Mouse (Mus musculus) midbrain, embryonic 16.5 days (tissue): ENCODE results near the gene Vamp2. TPM values are rescaled to one million over a fixed set of nuclear protein-coding genes. Genes with fewer than 3 reads are reported as not detected.

Experiments used
- ATAC-seq: fragments of 200-750 bp; cut with Nextera tagmentation; 2 replicates; pipeline ENCODE4 v1.8.0; 2017; ENCODE audit warnings: moderate TSS enrichment
- H3K27ac ChIP-seq: fragments of 300-500 bp; sonication (generic); 2 replicates; pipeline ENCODE4 v1.5.1; 2014; ENCODE audit warnings: mild to moderate bottlenecking, low read length, mixed read lengths
- H3K27me3 ChIP-seq: fragments of 300-500 bp; sonication (generic); 2 replicates; pipeline ENCODE4 v1.6.1; 2014; ENCODE audit warnings: low read depth, low read length, mixed read lengths; ENCODE audit not compliant: control insufficient read depth, insufficient read depth
- H3K36me3 ChIP-seq: fragments of 300-500 bp; sonication (generic); 2 replicates; pipeline ENCODE4 v1.6.1; 2014; ENCODE audit warnings: mild to moderate bottlenecking, low read length, moderate library complexity, mixed read lengths; ENCODE audit not compliant: control insufficient read depth, insufficient read depth
- H3K4me1 ChIP-seq: fragments of 300-500 bp; sonication (generic); 2 replicates; pipeline ENCODE4 v1.6.1; 2014; ENCODE audit warnings: mild to moderate bottlenecking, low read length, mixed read lengths; ENCODE audit not compliant: control insufficient read depth, insufficient read depth
- H3K4me2 ChIP-seq: fragments of 300-500 bp; sonication (generic); 2 replicates; pipeline ENCODE4 v1.6.1; 2014; ENCODE audit warnings: mild to moderate bottlenecking, low read length, mixed read lengths
- H3K4me3 ChIP-seq: fragments of 300-500 bp; sonication (generic); 2 replicates; pipeline ENCODE4 v1.5.1; 2014; ENCODE audit warnings: low read depth, mild to moderate bottlenecking, low read length, moderate library complexity, mixed read lengths
- H3K9ac ChIP-seq: fragments of 300-500 bp; sonication (generic); 2 replicates; pipeline ENCODE4 v1.6.1; 2014; ENCODE audit warnings: low read depth, low read length, mixed read lengths
- H3K9me3 ChIP-seq: fragments of 300-500 bp; sonication (generic); replicated peaks from 2 replicates; pipeline ENCODE4 v1.6.1; 2014; ENCODE audit warnings: mild to moderate bottlenecking, low read length, mixed read lengths; ENCODE audit not compliant: control insufficient read depth, poor library complexity, severe bottlenecking
- WGBS: fragments of 180-500 bp; shearing (Covaris S2); extraction: QIAGEN DNeasy Blood & Tissue Kit; methylation state at CpG from one replicate; pipeline ENCODE4 v1.1.7; 2014; 5-methylcytosine and 5-hydroxymethylcytosine counted together
- polyA plus RNA-seq: library from polyadenylated mRNA; unstranded; fragments of >200 nt; fragmentation: Nextera tagmentation; extraction: Ambion mirVana; gene quantifications from 2 replicates; pipeline ENCODE4 v1.2.1, GENCODE M21; 2015

Vamp2 gene
- polyA plus RNA-seq, 1 experiment from 2014 or later = 438 TPM

GRCm38 (mm10) chr11:69120221-69121000 lies 32.1 kb downstream of the Vamp2 start, which contains the start of gene Hes7:
Gene Hes7, plus strand, starts transcription at chr11:69120404.
- H3K9ac ChIP-seq = peak within 1 kb of the TSS; percentile 74
- peak within 1 kb of the TSS; percentile 79 for H3K4me3 ChIP-seq
- peaks cover 28% of the 10 kb centered on the region for H3K4me1 ChIP-seq
- no peaks in the 10 kb centered on the region for H3K9me3 ChIP-seq
- WGBS = 1% methylated on average over 27 of the region's 27 CpGs
- H3K4me2 ChIP-seq = peak within 1 kb of the TSS; percentile 95
- H3K36me3 ChIP-seq = no peaks in the 10 kb centered on the region
- H3K27ac ChIP-seq = no peak within 1 kb of the TSS
- ATAC-seq = no peak
- H3K27me3 ChIP-seq = peaks cover 4% of the 10 kb centered on the region; the same call in 1 of the 2 replicates

GRCm38 (mm10) chr11:69121001-69121740 lies 32.9 kb downstream of the Vamp2 start:
- peaks cover 4% of the 10 kb centered on the region; the same call in 1 of the 2 replicates for H3K27me3 ChIP-seq
- 1% methylated on average over 33 of the region's 33 CpGs for WGBS
- no peaks in the 10 kb centered on the region for H3K9me3 ChIP-seq
- H3K27ac ChIP-seq = no peak overlapping the region
- H3K9ac ChIP-seq = peak overlapping the region; percentile 74
- no peak for ATAC-seq
- peak overlapping the region; percentile 90 for H3K4me2 ChIP-seq
- peak overlapping the region; percentile 79 for H3K4me3 ChIP-seq
- no peaks in the 10 kb centered on the region for H3K36me3 ChIP-seq
- peaks cover 30% of the 10 kb centered on the region for H3K4me1 ChIP-seq

GRCm38 (mm10) chr11:69121741-69122335 lies 33.5 kb downstream of the Vamp2 start:
- under 1% methylated on average over 29 of the region's 32 CpGs for WGBS
- Histone ChIP-seq H3K27ac (peak overlapping the region; percentile 81; the same call in 1 of the 2 replicates), H3K4me1 (peaks cover 35% of the 10 kb centered on the region), H3K9ac (peak overlapping the region; percentile 74), H3K36me3 (no peaks in the 10 kb centered on the region), H3K4me3 (peak overlapping the region; percentile 79), H3K9me3 (no peaks in the 10 kb centered on the region), H3K27me3 (peaks cover 4% of the 10 kb centered on the region; the same call in 1 of the 2 replicates), H3K4me2 (peak overlapping the region; percentile 90)
- ATAC-seq = no peak

DNA sequence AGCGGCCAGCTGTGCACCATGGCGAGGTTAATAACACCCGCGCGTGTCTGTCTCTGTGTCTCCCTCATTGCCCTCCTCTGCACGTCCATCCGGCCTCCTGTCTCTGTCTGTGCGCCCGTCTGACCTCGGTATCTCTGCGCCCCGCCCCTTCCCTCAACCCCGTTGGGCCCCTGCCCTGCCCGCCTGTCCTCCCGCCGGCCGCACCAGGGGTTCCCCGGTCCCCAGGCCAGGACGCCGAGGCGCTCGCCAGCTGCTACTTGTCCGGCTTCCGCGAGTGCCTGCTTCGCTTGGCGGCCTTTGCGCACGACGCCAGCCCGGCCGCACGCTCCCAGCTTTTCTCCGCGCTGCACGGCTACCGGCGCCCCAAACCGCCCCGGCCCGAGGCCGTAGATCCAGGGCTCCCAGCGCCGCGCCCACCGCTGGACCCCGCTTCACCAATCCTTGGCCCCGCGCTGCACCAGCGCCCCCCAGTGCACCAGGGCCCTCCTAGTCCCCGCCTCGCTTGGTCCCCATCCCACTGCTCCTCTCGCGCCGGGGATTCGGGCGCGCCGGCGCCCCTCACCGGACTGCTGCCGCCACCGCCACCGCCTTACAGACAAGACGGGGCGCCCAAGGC lies 34.2 kb downstream of the Vamp2 start, which contains the start of gene 9130213A22Rik:
Gene 9130213A22Rik (minus strand): TSS at position 254 of the 616 bp plus-strand sequence.
- peaks cover 4% of the 10 kb centered on the region for H3K27me3 ChIP-seq
- peak within 1 kb of the TSS; percentile 79 for H3K4me3 ChIP-seq
- peak within 1 kb of the TSS; percentile 90 for H3K4me2 ChIP-seq
- ATAC-seq = peak; percentile 60
- H3K27ac ChIP-seq = peak within 1 kb of the TSS; percentile 81
- H3K9ac ChIP-seq = peak within 1 kb of the TSS; percentile 74
- peaks cover 31% of the 10 kb centered on the region for H3K4me1 ChIP-seq
- under 1% methylated on average over 61 of the region's 66 CpGs for WGBS
- no peaks in the 10 kb centered on the region for H3K9me3 ChIP-seq
- H3K36me3 ChIP-seq = no peaks in the 10 kb centered on the region

- WGBS = under 1% methylated on average over 29 of the region's 29 CpGs
- Histone ChIP-seq H3K27me3 (peaks cover 4% of the 10 kb centered on the region), H3K4me3 (peak overlapping the region; percentile 79), H3K27ac (peak overlapping the region; percentile 81), H3K9me3 (no peaks in the 10 kb centered on the region), H3K9ac (peak overlapping the region; percentile 74), H3K4me1 (peaks cover 31% of the 10 kb centered on the region), H3K36me3 (no peaks in the 10 kb centered on the region), H3K4me2 (peak overlapping the region; percentile 90)
- ATAC-seq = peak; percentile 12
These were observed 34.9 kb downstream of the Vamp2 start for GRCm38 (mm10) chr11:69123056-69123692.

GRCm38 (mm10) chr11:69123693-69124497 lies 35.6 kb downstream of the Vamp2 start:
- H3K27me3 ChIP-seq = peaks cover 4% of the 10 kb centered on the region
- peaks cover 27% of the 10 kb centered on the region for H3K4me1 ChIP-seq
- H3K9me3 ChIP-seq = no peaks in the 10 kb centered on the region
- peak; percentile 63 for ATAC-seq
- peak overlapping the region; percentile 77 for H3K27ac ChIP-seq
- H3K4me2 ChIP-seq = peak overlapping the region; percentile 90
- under 1% methylated on average over 31 of the region's 31 CpGs for WGBS
- H3K9ac ChIP-seq = peak overlapping the region; percentile 52
- peak overlapping the region; percentile 79 for H3K4me3 ChIP-seq
- H3K36me3 ChIP-seq = no peaks in the 10 kb centered on the region

DNA sequence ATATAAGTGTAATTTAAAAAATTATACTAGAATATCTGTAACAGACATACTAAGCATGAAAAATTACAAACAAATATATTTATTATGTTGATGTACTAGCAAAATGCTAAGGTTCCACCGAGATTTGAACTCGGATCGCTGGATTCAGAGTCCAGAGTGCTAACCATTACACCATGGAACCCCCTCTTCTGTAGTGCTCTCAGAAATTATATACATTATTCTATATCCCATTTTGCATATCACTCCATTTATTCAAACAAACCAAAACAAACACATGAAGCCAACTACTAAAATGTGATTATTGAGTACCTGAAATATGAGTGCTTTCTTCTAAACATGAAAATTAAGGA lies 36.2 kb downstream of the Vamp2 start:
- Histone ChIP-seq H3K9ac (no peak overlapping the region), H3K27me3 (peaks cover 4% of the 10 kb centered on the region), H3K4me3 (peak overlapping the region; percentile 79; the same call in 1 of the 2 replicates), H3K36me3 (no peaks in the 10 kb centered on the region), H3K4me2 (peak overlapping the region; percentile 90), H3K27ac (no peak overlapping the region), H3K4me1 (peaks cover 23% of the 10 kb centered on the region), H3K9me3 (no peaks in the 10 kb centered on the region)
- 0% methylated on average over 3 of the region's 3 CpGs for WGBS
- peak; percentile 50 for ATAC-seq
